Mouse (Mus musculus) monocyte, adult 2 months (primary cell): ENCODE measurements at regions not wholly inside any gene's neighbourhood (a gene's known extent, or its start where the extent isn't known, plus 50 kb on each side); places are given as distances from the start of the nearest gene placed in this dataset.

Source experiments
- DNase-seq, 2 experiments: peaks; one replicate each; pipeline ENCODE4 v3.0.0; 2022; ENCODE audit warnings: low spot score in 2 of 2, low read depth in 1 of 2

- no peak for DNase-seq
Observed at GRCm38 (mm10) chr6:100338291-100338690, 51.0 kb upstream of the Rybp start.
